Mouse (Mus musculus) heart, postnatal 0 days (tissue): ENCODE results near the gene Olfr447. TPM values are rescaled to one million over a fixed set of nuclear protein-coding genes. Genes with fewer than 3 reads are reported as not detected.

ENCODE experiments used
- ATAC-seq: fragments of 200-750 bp; cut with Nextera tagmentation; 2 replicates; pipeline ENCODE4 v1.8.0; 2017; ENCODE audit warnings: low read depth, moderate number of reproducible peaks, moderate library complexity; ENCODE audit not compliant: insufficient read depth
- DNase-seq: peaks from one replicate; pipeline ENCODE4 v3.0.0-alpha.2; 2016; ENCODE audit warnings: low spot score
- H3K27ac ChIP-seq: fragments of 300-500 bp; sonication (generic); 2 replicates; pipeline ENCODE4 v1.5.1; 2014; ENCODE audit warnings: low read depth, mild to moderate bottlenecking
- H3K27me3 ChIP-seq: fragments of 300-500 bp; sonication (generic); 2 replicates; pipeline ENCODE4 v1.6.1; 2014; ENCODE audit warnings: low read length, mixed read lengths; ENCODE audit not compliant: control insufficient read depth, insufficient read depth
- H3K36me3 ChIP-seq: fragments of 300-500 bp; sonication (generic); replicated peaks from 2 replicates; pipeline ENCODE4 v1.6.1; 2014; ENCODE audit warnings: low read length, mixed read lengths; ENCODE audit not compliant: control insufficient read depth, insufficient read depth
- H3K4me1 ChIP-seq: fragments of 300-500 bp; sonication (generic); 2 replicates; pipeline ENCODE4 v1.6.1; 2014; ENCODE audit warnings: antibody characterized with exemption; ENCODE audit not compliant: control insufficient read depth, insufficient read depth
- H3K4me2 ChIP-seq: fragments of 300-500 bp; sonication (generic); 2 replicates; pipeline ENCODE4 v1.6.1; 2014; ENCODE audit warnings: low read depth, mild to moderate bottlenecking, low read length, moderate library complexity
- H3K4me3 ChIP-seq: fragments of 300-500 bp; sonication (generic); 2 replicates; pipeline ENCODE4 v1.5.1; 2014; ENCODE audit warnings: low read depth, low read length
- H3K9ac ChIP-seq: fragments of 300-500 bp; sonication (generic); replicated peaks from 2 replicates; pipeline ENCODE4 v1.6.1; 2014; ENCODE audit warnings: low read depth, low read length, mixed read lengths
- H3K9me3 ChIP-seq: fragments of 300-500 bp; sonication (generic); replicated peaks from 2 replicates; pipeline ENCODE4 v1.6.1; 2016; ENCODE audit warnings: low read length; ENCODE audit not compliant: control insufficient read depth
- CTCF ChIP-seq: IDR thresholded peaks from 2 replicates; pipeline ENCODE4 v1.5.1; 2016; ENCODE audit warnings: antibody characterized with exemption, control low read depth, low read depth
- EP300 ChIP-seq: IDR thresholded peaks from 2 replicates; pipeline ENCODE4 v1.6.1; 2016; ENCODE audit warnings: antibody characterized with exemption, low read depth
- WGBS: fragments of 180-500 bp; shearing (Covaris S2); extraction: QIAGEN DNeasy Blood & Tissue Kit; methylation state at CpG from one replicate; pipeline ENCODE4 v1.1.7; 2014; 5-methylcytosine and 5-hydroxymethylcytosine counted together
- polyA plus RNA-seq: library from polyadenylated mRNA; unstranded; fragments of >200 nt; fragmentation: Nextera tagmentation; extraction: Ambion mirVana; gene quantifications from 2 replicates; pipeline ENCODE4 v1.2.1, GENCODE M21; 2015
- total RNA-seq: library from RNA; depleted of rRNA; stranded (reverse); fragments of >200 nt; gene quantifications from 2 replicates; pipeline ENCODE4 v1.2.3, GENCODE M21; 2014; ENCODE audit warnings: low replicate concordance; rRNA removed

The Olfr447 gene
- total RNA-seq (not detected in 2 replicates), polyA plus RNA-seq (not detected in 2 replicates)

DNA sequence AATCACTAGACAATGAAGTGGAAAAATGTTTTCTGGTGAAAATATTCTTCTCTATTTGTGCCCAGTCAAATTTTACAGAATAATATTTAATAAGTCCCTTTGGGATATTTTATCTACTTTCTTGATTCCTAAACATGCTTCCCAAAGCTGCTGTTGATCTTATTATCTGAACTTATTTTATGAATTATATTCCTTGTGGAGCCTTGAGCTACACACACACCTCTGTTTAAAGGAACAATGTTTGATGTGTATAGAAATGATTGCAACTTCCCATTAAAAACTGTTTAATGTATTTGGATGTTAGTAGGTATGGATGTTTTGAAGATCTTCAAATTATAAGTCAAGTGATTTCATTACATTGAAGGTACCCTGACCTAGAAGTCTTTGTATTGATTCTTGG is at the start of gene Olfr447:
Olfr447 (plus strand) TSS at position 301 of the 400 bp plus-strand sequence.
- Histone ChIP-seq H3K36me3 (no peaks in the 10 kb centered on the region), H3K27ac (no peak within 1 kb of the TSS), H3K9ac (no peak within 1 kb of the TSS), H3K4me1 (no peaks in the 10 kb centered on the region), H3K9me3 (no peaks in the 10 kb centered on the region), H3K27me3 (no peaks in the 10 kb centered on the region), H3K4me3 (no peak within 1 kb of the TSS), H3K4me2 (no peak within 1 kb of the TSS)
- ATAC-seq (no peak), DNase-seq (no peak)
- no peak for TF ChIP-seq CTCF
- no peak for TF ChIP-seq EP300

DNA sequence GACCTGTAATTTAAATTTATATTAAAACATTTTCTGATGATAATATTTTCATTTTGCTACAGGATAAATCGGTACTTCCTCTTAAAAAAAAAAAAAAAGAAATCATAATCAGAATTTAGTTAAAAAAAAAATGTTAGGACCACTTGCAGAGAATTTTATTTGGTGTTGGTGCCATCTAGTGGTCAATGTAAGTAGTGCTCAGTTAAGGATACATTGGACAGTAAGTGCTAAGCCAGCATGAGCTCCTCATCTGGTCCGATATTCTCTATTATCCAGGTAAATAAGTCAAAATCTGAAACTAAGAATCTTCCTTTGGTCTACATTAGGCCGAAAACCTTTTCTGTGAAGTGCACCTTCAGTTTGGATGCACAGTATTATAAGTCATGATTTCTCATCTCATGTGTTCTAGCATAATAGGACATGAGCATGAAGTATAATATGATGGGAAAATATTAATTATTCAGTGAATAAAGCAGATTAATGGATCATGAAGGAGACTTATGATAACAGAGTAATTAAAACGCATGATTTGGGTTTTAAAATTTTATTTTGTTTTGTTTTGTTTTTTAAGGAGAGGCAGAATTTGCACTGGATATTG is 48.4 kb upstream of the Olfr447 start:
- H3K9ac ChIP-seq = no peak overlapping the region
- TF ChIP-seq CTCF (peak; percentile 59), EP300 (no peak)
- no peak for ATAC-seq
- H3K4me2 ChIP-seq = no peak overlapping the region
- DNase-seq = peak; percentile 18
- H3K27ac ChIP-seq = no peak overlapping the region
- no peaks in the 10 kb centered on the region for H3K9me3 ChIP-seq
- WGBS = 9% methylated on average over 4 of the region's 4 CpGs
- H3K36me3 ChIP-seq = no peaks in the 10 kb centered on the region
- H3K27me3 ChIP-seq = no peaks in the 10 kb centered on the region
- no peak overlapping the region for H3K4me3 ChIP-seq
- no peaks in the 10 kb centered on the region for H3K4me1 ChIP-seq

DNA sequence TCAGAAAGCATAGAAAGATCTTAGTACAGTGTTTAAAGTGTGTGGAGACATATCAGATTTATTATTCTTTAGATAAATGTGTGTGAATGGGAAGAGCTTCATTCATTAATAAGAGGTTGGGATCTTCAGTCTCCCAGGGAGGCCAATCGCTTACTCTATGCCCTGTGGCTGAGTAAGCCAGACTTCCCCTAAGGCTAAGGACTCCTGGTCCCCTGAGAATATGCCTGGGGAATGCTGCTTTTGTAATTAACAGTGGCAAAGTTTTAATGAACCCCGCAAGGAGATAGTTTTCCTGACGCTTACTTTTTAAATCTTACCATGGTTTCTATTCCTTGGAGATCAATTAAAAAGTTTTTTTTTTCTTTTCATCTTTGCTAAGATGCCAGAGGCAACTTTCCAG is 39.0 kb upstream of the Olfr447 start:
- H3K4me2 ChIP-seq = no peak overlapping the region
- ATAC-seq = no peak
- no peaks in the 10 kb centered on the region for H3K4me1 ChIP-seq
- WGBS = 78% methylated on average over 3 of the region's 3 CpGs
- H3K36me3 ChIP-seq = no peaks in the 10 kb centered on the region
- H3K27me3 ChIP-seq = no peaks in the 10 kb centered on the region
- DNase-seq = no peak
- H3K4me3 ChIP-seq = no peak overlapping the region
- no peak for TF ChIP-seq CTCF
- TF ChIP-seq EP300 = no peak
- H3K9ac ChIP-seq = no peak overlapping the region
- no peak overlapping the region for H3K27ac ChIP-seq
- H3K9me3 ChIP-seq = no peaks in the 10 kb centered on the region

DNA sequence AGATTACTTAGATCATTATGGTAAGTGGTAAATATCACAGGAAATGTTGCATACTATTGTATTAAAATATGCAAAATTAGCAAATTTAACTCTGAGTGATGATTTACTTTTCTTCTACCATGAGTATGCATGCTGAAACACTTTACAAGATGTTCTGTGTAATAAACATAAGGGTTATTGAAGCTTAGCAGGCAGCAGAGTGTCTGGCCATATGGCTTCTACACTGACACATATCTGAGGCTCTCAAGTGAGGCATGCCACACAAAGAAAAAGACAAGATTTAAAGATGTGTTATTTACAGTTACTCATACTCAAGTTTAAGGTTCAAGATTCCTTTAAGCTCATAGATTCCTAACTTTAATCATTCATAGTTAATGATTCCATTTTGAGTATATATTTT is 32.4 kb upstream of the Olfr447 start:
- no peaks in the 10 kb centered on the region for H3K36me3 ChIP-seq
- no peak overlapping the region for H3K27ac ChIP-seq
- no peak for DNase-seq
- no peak overlapping the region for H3K4me2 ChIP-seq
- ATAC-seq = no peak
- 0 out of 2 replicates have a peak, but pooled peaks cover 3% of the 10 kb centered on the region for H3K9me3 ChIP-seq
- TF ChIP-seq EP300 (no peak), CTCF (no peak)
- no peak overlapping the region for H3K4me3 ChIP-seq
- no peak overlapping the region for H3K9ac ChIP-seq
- no peaks in the 10 kb centered on the region for H3K4me1 ChIP-seq
- no peaks in the 10 kb centered on the region for H3K27me3 ChIP-seq

DNA sequence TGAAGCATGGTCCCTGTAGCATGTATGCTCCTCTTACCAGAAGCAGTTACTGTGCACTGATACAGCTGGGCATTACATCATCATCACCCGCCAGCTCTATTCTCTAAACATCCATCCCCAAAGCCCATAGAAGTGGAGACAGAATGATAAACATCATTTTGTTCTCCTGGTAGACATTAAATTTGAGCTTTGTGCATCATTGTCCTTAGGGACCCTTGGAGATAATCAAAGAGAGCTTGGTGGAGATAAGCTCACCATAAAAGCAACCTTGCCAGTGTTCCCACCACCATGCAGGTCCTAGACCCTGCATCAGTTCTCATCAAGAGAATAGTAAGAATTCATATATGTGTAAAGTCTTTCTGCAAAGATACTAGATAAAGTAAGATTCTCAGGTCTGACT is 18.5 kb upstream of the Olfr447 start, which contains the start of gene Olfr448:
Olfr448 (plus strand) TSS at position 301 of the 400 bp plus-strand sequence.
- H3K4me1 ChIP-seq = no peaks in the 10 kb centered on the region
- no peak within 1 kb of the TSS for H3K9ac ChIP-seq
- no peak within 1 kb of the TSS for H3K27ac ChIP-seq
- WGBS = 75% methylated on average over 1 of the region's 1 CpGs
- H3K4me2 ChIP-seq = no peak within 1 kb of the TSS
- no peaks in the 10 kb centered on the region for H3K27me3 ChIP-seq
- no peak for TF ChIP-seq CTCF
- TF ChIP-seq EP300 = no peak
- H3K36me3 ChIP-seq = no peaks in the 10 kb centered on the region
- ATAC-seq (no peak), DNase-seq (no peak)
- H3K4me3 ChIP-seq = no peak within 1 kb of the TSS
- no peaks in the 10 kb centered on the region for H3K9me3 ChIP-seq

DNA sequence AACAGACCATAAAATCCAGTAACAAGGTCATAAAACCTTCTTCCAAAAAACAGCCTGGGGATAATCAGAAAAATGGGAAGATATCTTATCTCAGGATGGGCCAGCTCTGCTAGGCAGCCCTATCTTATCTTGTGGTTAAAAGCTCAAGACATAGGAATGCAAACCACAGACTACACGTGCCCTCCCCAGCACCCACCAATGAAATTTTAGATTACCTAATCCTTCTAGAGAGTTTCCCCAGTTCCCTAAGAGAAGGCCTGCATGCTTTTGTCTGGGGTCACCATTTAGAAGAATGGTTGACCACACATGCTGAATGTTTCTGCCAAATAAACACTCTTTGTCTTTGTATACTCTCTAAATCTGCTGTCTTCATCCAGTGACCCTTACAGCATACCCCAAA is 8.3 kb upstream of the Olfr447 start:
- TF ChIP-seq EP300 = no peak
- no peak for TF ChIP-seq CTCF

More for the DNA sequence above, 8.3 kb upstream of the Olfr447 start:
- Histone ChIP-seq H3K4me3 (no peak overlapping the region), H3K27ac (no peak overlapping the region), H3K36me3 (no peaks in the 10 kb centered on the region), H3K9ac (no peak overlapping the region), H3K27me3 (no peaks in the 10 kb centered on the region), H3K9me3 (no peaks in the 10 kb centered on the region), H3K4me2 (no peak overlapping the region), H3K4me1 (no peaks in the 10 kb centered on the region)
- 0% methylated on average over 1 of the region's 1 CpGs for WGBS
- ATAC-seq (no peak), DNase-seq (no peak)
